Mouse (Mus musculus) heart, postnatal 36 days (tissue): ENCODE results near the gene Kctd7. TPM values are rescaled to one million over a fixed set of nuclear protein-coding genes. Genes with fewer than 3 reads are reported as not detected.

Experiments
- DNase-seq, 2 experiments: peaks; one replicate each; pipeline ENCODE4 v3.0.0; 2021 to 2022
- intact Hi-C: fragments of 180-260 bp; cut with DNase I; formaldehyde crosslinking; loops from one replicate; pipeline ENCODE4 v1.15.1; 2025
- total RNA-seq, 2 experiments: library from RNA; stranded (reverse); gene quantifications; 2 replicates each; pipeline ENCODE4 v1.2.3; 2021

Kctd7 gene
- total RNA-seq: 1 to 10 TPM; 1.8 to 2.9 TPM

DNA sequence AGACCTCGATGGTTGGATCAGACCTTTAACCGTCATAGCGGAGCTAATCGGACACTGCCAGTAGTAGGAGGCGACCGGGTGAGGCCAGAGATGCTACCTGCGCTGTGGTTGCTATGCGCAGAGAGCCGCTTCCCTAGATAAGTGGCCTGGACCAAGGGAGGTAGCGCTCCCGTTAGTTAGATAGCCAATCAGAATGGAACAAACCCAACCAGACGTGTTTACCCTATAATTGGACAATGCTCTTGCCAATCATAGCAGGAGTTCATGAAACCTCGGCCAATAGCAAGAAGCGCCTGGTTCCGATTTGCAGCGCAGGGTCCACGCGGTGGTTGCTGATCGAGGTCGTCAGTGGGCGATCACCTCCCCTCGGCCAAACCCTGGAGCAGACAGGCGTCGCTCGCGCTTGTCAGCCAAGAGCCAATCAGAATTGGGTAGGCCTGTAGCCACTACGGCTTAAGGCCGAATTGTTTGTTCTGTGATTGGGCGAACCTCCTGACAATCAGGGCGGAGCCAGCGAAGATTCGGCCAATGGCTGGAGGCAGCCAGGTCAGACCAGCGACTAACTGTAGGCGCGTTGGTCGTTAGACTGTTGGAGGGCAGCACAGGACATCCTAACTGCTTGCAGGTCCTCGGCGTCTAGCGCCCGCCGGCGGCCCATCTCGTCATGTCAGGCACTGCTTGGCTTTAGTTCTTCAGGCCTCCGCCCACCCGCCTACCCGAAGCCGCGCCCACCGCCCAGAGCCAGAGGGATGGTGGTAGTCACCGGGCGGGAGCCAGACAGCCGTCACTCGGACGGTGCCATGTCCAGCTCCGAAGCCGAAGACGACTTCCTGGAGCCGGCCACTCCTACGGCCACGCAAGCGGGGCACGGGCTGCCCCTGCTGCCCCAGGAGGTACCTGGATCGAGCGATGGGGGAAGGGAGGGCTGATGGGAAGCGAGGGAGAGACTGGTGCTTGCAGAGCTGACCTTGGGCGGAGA is at the start of gene Kctd7:
Kctd7 (plus strand) TSS at position 528 of the 979 bp plus-strand sequence.
- intact Hi-C loops: loop anchor here (2.0 kb wide), 1 partner anchor 26 kb away; the partner anchor contains the start of gene Rabgef1
- DNase-seq: peak; percentile 94 to 95

DNA sequence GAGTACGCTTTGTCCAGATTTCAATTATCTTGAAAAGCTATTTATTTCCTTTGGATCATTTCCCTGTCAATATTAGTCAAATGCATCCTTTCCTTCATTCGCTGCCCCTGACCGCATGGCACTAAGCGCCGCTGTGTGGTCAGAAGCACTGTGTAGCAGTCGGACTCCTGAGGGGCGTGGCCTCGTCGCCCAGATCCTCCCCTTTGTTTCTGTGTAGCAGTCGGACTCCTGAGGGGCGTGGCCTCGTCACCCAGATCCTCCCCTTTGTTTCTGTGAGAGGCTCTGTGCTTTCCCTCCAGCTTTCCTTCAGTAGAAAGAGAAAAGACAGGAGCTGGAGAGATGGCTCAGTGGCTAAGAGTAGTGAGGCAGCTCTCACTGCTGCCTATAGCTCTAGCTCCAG is 47.9 kb upstream of the Kctd7 start:
- intact Hi-C loops: no loop called here
- DNase-seq: no peak

DNA sequence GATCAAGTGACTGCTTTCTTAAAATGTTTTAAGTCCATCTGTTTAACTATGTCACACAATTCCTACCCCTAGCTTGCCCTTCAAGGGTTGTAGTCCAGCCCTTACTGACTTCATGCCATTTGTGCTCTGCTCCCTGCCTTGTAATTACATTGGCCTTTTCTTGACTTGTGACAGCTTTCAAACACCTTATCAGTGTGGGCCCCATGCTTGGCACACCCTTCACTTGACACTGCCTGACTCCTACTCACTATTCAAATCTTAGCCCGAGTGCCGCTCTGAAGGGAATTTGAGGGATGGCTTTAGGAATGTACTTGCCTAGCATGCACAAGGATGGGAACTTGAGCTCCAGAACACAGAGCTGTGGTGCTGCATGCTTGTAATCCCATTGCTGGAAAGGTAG is 46.8 kb upstream of the Kctd7 start:
- intact Hi-C loops: no loop called here
- no peak for DNase-seq

DNA sequence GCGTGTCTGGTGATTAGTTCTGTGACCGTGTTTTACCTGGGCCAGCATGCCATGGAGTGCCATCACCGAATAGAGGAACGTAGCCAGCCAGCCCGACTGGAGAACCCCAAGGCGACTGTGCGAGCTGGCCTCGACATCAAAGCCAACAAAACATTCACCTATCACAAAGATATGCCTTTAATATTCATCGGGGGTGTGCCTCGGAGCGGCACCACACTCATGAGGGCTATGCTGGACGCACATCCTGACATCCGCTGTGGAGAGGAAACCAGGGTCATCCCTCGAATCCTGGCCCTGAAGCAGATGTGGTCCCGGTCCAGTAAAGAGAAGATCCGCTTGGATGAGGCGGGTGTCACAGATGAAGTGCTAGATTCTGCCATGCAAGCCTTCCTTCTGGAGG is 42.9 kb upstream of the Kctd7 start:
- no peak for DNase-seq
- intact Hi-C loops: no loop called here

DNA sequence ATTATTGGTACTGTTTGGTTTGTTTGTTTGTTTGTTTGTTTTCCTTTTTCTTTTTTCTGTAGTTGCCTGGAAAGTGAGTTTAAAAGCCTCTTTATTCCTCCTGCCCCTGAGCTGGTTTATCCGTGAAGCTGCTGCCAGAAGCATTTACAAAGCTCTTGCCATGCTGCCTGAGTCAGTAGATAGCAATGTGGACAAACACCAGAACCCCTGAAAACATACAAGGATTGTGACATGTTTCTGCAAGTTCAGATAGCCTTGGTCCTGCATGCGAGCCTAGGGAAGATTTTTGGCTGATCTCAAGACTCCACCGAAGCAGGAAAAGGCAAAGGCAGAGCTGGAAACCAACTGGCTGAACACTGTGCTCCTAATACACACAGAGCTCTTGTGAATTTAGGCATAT is 35.3 kb upstream of the Kctd7 start:
- no peak for DNase-seq
- intact Hi-C loops: no loop called here

DNA sequence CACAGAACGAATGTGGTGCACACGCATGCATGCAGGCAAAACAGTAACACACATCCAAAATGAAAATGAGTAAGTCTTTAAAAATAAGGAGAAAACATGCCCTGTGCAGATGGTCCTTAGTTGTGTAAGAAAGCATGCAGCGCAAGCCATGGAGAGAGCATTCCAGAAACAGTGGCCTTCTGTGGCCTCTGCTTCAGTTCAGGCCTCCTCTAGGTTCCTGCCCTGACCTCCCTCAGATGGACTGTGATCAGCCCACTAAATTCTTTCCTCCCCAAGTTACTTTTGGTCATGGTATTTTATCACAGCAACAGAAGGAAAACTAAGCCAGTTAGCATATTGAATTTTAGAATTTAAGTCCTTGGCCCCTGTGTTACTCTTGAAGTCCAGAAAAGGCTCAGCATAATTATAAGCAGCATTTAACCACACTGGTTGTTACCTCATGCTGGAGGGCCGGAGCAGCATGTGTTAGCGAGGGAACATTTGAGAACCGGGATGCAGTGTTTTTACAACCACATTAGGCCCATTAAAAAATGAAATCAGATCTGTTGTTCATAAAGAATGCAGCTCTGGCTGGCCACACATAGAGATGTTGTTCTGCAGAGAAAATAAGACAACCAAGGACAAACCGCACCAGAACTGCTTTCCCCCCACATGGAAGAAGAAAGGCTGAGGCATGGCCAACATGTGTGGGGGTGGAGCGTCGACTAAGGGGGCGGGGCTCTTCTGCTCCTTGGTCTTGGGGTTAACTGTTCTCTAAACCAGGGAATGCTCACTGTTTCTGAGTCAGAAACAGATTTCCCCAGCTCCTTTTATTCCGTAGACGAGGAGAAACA is 33.8 kb upstream of the Kctd7 start:
- no peak for DNase-seq
- intact Hi-C loops: no loop called here

DNA sequence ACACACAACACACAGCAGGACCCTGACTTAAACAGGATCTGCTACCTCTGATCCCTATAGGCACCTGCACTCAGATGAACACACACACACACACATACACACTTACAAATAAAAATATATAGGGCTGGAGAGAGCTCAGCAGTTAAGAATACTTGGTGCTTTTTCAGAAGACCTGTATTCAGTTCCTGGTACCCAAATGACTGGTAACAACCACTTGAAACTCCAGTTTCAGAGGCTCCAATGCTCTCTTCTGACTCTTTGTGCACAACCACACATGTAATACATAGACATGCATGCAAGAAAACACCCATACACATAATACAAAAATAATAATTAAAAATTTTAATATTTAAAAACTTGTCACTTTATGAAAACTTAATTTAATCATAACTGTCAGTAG is 32.0 kb upstream of the Kctd7 start:
- DNase-seq: no peak
- intact Hi-C loops: no loop called here

DNA sequence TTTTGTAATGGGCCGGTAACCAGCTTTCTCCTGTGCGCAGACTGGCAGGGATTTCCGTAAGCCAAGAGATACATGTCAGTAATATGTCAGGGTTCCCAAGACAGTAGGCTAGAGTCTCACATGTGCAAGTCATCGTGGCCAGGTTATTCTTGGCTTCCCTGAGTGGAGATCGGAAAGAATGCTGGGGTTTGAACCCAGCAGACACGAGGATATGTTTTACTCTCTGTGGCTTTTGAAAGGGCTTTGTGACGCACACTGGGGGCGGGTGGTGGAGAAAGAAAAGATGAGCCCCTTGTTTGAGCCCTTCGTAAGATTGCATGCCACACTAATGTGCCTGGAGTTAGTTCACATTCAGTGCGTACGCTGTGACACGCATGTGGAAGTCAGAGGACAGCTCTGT is 28.5 kb upstream of the Kctd7 start:
- DNase-seq: no peak
- intact Hi-C loops: loop anchor here (2.0 kb wide), 1 partner anchor 37 kb away; no protein-coding TSS in a partner anchor

DNA sequence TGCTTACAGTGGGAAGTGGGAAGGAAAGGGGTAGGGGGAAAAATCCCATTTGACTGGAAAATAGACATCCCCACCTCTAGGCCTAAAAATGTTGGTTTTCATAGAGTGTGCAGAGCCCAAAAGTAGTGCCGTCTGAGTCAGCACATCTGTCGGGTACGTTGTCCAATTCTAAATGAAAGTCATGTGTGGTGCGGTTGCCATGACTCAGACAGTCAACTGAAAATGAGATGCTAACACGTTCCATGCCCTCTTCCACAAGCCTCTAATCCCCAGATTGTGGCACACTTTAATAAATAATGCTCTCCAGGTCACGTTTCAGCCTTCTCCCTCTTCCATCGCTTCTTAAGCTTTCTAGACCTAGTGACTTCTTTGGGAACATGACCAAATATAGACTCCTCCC is 27.8 kb upstream of the Kctd7 start:
- intact Hi-C loops: loop anchor here (2.0 kb wide), 1 partner anchor 38 kb away; no protein-coding TSS in a partner anchor
- no peak for DNase-seq

DNA sequence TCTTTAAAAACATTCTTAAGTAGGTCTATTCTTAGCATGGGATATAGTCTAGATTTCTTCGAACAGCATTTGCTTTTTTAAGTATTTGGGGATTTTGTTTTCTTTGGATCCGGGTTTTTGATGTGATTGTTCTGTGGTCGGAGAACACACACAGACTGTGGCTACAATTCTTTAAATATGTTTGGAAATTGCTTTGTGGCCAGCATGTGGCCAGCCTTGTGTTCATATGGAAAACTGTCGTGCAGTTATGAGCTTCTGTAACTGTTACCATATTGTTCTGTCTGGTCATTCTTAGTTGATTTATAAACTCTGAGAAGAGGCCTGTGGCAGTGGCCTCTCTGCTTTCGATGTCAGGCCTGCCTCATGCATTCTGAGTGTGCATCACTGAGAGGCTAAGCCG is 26.7 kb upstream of the Kctd7 start:
- intact Hi-C loops: loop anchor here (2.0 kb wide), 1 partner anchor 39 kb away; no protein-coding TSS in a partner anchor
- no peak for DNase-seq

DNA sequence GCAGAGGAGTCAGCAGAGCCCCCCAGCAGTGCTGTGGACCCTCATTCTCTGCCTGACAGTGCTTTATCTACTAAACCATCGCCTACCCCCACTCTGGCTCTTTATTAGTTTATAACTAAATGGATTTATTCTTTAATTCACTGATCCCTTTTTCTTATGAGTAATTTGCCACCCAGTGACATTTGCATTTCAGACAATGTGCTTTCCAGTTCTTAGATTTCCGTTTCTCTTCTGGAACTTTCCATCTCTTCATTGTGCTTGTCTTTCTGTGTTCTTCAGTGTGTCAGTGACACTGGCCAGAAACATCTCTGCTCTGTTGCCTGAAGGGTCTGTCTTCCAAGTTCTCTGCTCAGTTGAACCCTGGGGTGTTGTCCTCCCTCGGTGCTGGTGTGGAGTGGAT is 25.4 kb upstream of the Kctd7 start:
- intact Hi-C loops: no loop called here
- DNase-seq: no peak

DNA sequence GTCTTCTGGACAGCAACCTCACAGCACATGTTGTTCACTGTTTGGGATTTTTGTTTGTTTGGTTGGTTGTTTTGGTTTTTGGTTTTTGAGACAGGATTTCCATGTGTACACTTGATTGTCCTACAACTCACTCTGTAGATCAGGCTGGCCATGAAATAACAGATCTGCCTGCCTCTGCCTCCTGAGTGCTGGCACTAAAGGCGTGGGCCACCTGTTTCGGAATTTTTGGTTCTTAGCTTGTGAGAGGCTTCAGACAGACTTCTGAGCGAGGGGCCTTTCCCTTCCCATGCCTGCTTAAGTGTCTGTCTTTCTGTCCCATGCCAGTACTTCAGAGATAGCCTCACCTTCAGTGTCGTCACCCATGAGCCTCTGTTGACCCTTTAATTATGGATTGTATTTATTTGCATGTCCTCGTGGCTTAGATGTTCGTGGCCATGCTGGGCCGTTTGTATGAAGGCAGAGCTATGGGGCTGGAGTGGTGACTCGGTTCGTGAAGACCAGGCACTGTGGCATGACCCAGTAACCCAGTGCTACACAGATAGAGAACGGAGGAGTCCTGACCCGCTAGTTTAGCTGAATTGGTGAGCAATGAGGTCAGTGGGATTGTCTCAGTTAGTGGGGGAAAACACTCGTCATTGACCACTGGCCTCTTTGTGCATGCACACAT is 24.5 kb upstream of the Kctd7 start:
- no peak for DNase-seq
- intact Hi-C loops: no loop called here

DNA sequence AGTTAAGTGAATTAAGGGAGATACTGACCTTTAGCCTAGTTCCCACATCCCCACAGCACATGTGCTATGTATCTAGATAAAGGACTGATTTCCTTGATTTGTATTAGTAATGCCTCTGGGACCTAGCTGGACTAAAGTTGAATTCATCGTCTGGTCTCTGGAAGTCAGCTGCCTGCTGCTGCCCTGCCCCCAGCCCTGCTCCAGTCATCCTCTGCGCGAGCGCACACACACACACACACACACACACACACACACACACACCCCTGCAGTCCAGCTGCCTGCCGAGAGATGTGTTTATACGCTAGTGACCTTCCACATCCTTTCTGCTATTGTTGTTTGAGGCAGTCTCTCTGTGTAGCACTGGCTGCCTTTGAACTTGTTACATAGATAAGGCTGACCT is 23.8 kb upstream of the Kctd7 start:
- intact Hi-C loops: no loop called here
- peak; percentile 34 to 47 for DNase-seq

DNA sequence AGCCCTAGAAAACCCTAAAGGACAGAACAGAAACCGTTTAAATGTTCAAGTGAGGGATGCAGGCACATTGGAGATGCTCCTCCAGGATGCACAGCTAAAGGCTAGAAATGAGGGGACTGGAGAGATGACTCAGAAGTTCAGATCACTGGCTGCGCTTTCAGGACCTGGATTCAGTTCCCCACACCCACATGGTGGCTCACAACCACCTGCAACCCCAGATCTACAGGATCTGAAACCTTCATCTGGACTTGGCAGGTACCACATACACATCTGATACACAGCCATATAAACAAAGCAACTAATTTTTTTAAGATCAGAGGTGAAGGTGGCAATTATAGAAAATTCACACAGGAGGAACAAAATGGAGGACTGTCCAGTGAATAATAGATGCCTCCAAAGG is 22.3 kb upstream of the Kctd7 start:
- DNase-seq: no peak
- intact Hi-C loops: no loop called here

DNA sequence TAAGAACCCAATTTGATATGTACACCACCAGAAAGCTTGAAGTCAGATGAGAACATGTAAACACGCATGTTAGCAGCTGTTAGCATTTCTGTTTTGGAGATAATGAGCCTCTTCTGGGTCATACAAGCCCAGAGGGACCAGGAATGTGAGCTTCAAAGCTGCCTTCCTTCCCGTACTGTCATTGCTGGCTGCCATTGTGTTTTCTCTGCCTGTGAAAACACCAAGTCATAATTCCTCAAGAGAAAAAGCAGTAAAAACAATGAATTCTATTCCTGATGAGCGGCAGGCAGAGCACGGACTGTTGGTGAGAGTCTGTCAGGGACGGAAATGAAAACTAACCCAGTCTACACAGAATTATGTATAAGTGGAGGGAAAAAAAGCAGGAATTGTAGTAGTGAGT is 20.4 kb upstream of the Kctd7 start:
- intact Hi-C loops: no loop called here
- no peak for DNase-seq

DNA sequence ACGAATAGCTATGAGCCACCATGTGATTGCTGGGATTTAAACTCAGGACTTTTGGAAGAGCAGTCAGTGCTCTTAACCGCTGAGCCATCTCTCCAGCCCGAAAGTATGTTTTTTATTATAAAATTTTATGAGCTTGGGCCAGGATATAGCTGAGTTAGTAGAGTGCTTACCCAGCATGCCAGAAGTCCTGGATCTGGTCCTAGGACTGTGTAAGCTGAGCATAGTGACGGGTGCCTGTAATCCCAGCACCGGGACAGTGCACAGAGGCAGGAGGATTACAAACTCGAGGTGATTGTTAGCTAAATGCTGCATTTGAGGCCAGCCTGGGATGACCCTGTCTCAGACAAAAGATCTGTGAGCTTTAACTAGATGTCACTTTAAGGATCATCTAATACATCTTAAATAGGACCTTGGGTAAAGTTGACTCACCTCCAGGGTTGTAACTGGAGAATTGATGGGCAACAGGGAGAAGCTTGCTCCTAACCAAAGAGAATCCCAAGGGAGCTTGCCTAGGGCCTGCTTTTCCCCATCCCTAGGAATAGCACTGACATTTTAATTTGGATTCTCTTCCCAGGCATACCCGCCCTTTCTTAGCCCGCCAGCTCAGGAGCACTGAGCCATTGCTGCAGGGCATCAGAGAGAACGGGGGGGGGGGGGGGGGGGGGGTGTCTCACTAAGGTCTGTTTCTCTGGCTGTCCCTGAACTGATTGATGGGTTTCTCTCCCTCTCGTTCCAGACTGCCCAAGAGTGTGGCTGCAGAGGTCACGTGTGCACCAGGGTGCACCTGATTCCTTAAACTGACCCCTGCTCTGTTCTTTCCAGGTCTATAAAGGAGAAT is 15.8 kb upstream of the Kctd7 start:
- DNase-seq: no peak
- intact Hi-C loops: no loop called here

DNA sequence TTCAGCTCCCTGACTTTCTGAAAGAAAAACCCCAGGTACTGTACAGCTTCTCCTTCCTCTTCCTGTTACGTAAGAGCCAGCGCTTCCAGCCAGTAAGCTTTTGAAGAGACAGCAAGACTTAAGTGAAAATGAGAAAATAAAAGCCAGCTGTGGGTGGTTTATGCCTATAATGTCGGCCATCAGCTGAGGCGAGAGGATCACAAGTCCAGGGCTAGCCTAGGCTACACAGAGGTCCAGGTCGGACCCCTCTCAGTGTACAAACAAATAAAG is 15.2 kb upstream of the Kctd7 start:
- intact Hi-C loops: no loop called here
- DNase-seq: no peak

DNA sequence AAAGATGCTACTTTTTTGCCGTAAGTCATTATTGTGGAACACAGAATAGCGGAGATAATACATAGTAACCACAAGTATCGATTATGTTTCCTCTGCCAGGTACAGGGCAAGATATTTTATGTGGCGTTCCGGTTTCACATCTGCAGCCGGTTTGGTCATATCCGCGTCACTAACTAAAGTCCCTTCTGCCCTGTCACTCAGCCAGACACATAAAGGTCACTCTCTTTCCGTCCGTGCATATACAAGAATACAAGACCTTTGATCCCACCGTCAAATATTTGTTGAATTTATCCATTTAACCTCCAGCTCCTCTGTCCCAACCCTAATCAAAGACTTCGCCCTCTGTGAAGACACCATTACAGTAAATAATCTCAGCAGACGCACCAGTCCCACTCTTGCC is 8.1 kb upstream of the Kctd7 start:
- no peak for DNase-seq
- intact Hi-C loops: no loop called here

DNA sequence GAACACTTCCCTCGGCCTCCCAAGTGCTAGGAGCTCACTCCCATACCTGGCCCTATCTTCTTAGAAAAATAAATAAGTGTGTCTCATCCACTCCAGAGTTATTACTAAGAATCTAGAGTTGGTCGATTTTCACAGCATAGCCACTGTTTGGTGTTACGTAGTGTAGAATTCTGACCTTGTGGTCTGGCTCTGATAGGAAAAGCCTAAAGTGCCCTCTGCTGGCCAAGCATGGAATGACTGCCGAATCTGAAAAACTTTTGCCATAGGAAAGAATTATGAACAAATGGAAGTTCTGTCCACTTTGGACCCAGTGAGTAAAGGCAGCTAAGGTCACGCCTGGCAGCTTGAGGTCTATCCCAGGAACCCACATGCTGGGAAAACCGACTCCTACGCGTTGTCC is 5.3 kb upstream of the Kctd7 start:
- intact Hi-C loops: loop anchor here (1.0 to 2.0 kb wide), 3 partner anchors 61 to 117 kb away; no protein-coding TSS in a partner anchor
- peak; percentile 85 to 92 for DNase-seq

DNA sequence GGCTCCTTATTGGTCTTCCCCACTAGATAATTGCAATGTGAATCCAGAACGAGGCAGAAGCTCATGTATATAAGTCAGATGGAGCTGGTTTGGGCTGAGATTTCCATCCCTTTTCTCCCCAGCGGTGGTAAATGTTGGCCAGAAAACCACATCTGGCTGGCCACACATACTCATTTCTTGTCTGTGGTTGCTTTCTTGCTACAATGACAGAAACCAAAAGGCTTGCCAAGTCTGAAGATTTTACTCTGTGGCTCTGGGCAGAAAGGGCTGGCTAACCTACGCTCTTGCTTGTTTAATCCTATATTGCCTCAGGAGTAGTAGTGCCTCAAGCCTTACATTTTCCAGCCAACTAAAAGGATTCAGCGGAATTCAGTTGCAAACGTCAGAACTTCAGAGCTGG is 3.5 kb upstream of the Kctd7 start:
- intact Hi-C loops: no loop called here
- no peak for DNase-seq
